Mouse (Mus musculus) liver, embryonic 12.5 days (tissue): ENCODE data around the gene Ptprcap. TPM values are rescaled to one million over a fixed set of nuclear protein-coding genes. Genes with fewer than 3 reads are reported as not detected.

Experiments
- ATAC-seq: fragments of 200-750 bp; cut with Nextera tagmentation; 2 replicates; pipeline ENCODE4 v1.8.0; 2017; ENCODE audit warnings: moderate number of reproducible peaks, mild to moderate bottlenecking, moderate library complexity
- H3K27ac ChIP-seq: fragments of 300-500 bp; sonication (generic); 2 replicates; pipeline ENCODE4 v1.5.1; 2016; ENCODE audit warnings: mild to moderate bottlenecking
- H3K27me3 ChIP-seq: fragments of 300-500 bp; sonication (generic); replicated peaks from 2 replicates; pipeline ENCODE4 v1.6.1; 2016; ENCODE audit warnings: mild to moderate bottlenecking, moderate library complexity
- H3K36me3 ChIP-seq: fragments of 300-500 bp; sonication (generic); 2 replicates; pipeline ENCODE4 v1.6.1; 2016; ENCODE audit warnings: mild to moderate bottlenecking, moderate library complexity
- H3K4me1 ChIP-seq: fragments of 300-500 bp; sonication (generic); 2 replicates; pipeline ENCODE4 v1.6.1; 2016
- H3K4me2 ChIP-seq: fragments of 300-500 bp; sonication (generic); 2 replicates; pipeline ENCODE4 v1.6.1; 2016; ENCODE audit warnings: mild to moderate bottlenecking, moderate library complexity
- H3K4me3 ChIP-seq: fragments of 300-500 bp; sonication (generic); 2 replicates; pipeline ENCODE4 v1.5.1; 2016; ENCODE audit warnings: mild to moderate bottlenecking, moderate library complexity
- H3K9ac ChIP-seq: fragments of 300-500 bp; sonication (generic); 2 replicates; pipeline ENCODE4 v1.6.1; 2016; ENCODE audit warnings: mild to moderate bottlenecking, moderate library complexity
- H3K9me3 ChIP-seq: fragments of 300-500 bp; sonication (generic); replicated peaks from 2 replicates; pipeline ENCODE4 v1.6.1; 2016; ENCODE audit warnings: mild to moderate bottlenecking, moderate library complexity
- WGBS: fragments of 180-500 bp; shearing (Covaris S2); methylation state at CpG from one replicate; pipeline ENCODE4 v1.1.7; 2016; ENCODE audit not compliant: insufficient replicate concordance; 5-methylcytosine and 5-hydroxymethylcytosine counted together
- polyA plus RNA-seq: library from polyadenylated mRNA; unstranded; fragments of >200 nt; fragmentation: Nextera tagmentation; extraction: Ambion mirVana; gene quantifications from 2 replicates; pipeline ENCODE4 v1.2.1, GENCODE M21; 2016

The Ptprcap gene
- polyA plus RNA-seq, 1 experiment from 2014 or later: 26.2 TPM

- H3K27ac ChIP-seq: no peak within 1 kb of the TSS
- H3K4me1 ChIP-seq: peaks cover 11% of the 10 kb centered on the region
- H3K4me3 ChIP-seq: no peak within 1 kb of the TSS
- peaks cover 34% of the 10 kb centered on the region for H3K27me3 ChIP-seq
- no peak for ATAC-seq
- no peaks in the 10 kb centered on the region for H3K9me3 ChIP-seq
- no peak within 1 kb of the TSS for H3K4me2 ChIP-seq
- H3K9ac ChIP-seq: no peak within 1 kb of the TSS
- WGBS: 64% methylated on average over 7 of the region's 7 CpGs
- H3K36me3 ChIP-seq: no peaks in the 10 kb centered on the region
Observed at GRCm38 (mm10) chr19:4143759-4144268, 9.6 kb upstream of the Ptprcap start, which contains the start of gene Cabp4. TSS of gene Cabp4 (minus strand) at chr19:4144033.

GRCm38 (mm10) chr19:4144550-4145498 lies 8.6 kb upstream of the Ptprcap start:
- Histone ChIP-seq H3K9me3 (no peaks in the 10 kb centered on the region), H3K4me3 (no peak overlapping the region), H3K4me1 (peaks cover 21% of the 10 kb centered on the region), H3K36me3 (peaks cover 1% of the 10 kb centered on the region; the same call in 1 of the 2 replicates), H3K9ac (no peak overlapping the region), H3K27me3 (peaks cover 28% of the 10 kb centered on the region), H3K4me2 (no peak overlapping the region), H3K27ac (no peak overlapping the region)
- ATAC-seq: no peak
- 66% methylated on average over 16 of the region's 16 CpGs for WGBS

- WGBS: 75% methylated on average over 5 of the region's 5 CpGs
- no peak overlapping the region for H3K27ac ChIP-seq
- no peak overlapping the region for H3K4me2 ChIP-seq
- no peak overlapping the region for H3K4me3 ChIP-seq
- no peaks in the 10 kb centered on the region for H3K9me3 ChIP-seq
- H3K27me3 ChIP-seq: peaks cover 17% of the 10 kb centered on the region; the same call in 1 of the 2 replicates
- no peak for ATAC-seq
- peaks cover 25% of the 10 kb centered on the region for H3K4me1 ChIP-seq
- peaks cover 12% of the 10 kb centered on the region for H3K36me3 ChIP-seq
- no peak overlapping the region for H3K9ac ChIP-seq
Observed at GRCm38 (mm10) chr19:4145936-4146335, 7.5 kb upstream of the Ptprcap start.

GRCm38 (mm10) chr19:4146366-4147021 lies 6.9 kb upstream of the Ptprcap start:
- peaks cover 18% of the 10 kb centered on the region for H3K36me3 ChIP-seq
- ATAC-seq: no peak
- peaks cover 14% of the 10 kb centered on the region; the same call in 1 of the 2 replicates for H3K27me3 ChIP-seq
- H3K4me1 ChIP-seq: peaks cover 28% of the 10 kb centered on the region
- no peak overlapping the region for H3K27ac ChIP-seq
- no peaks in the 10 kb centered on the region for H3K9me3 ChIP-seq
- no peak overlapping the region for H3K4me2 ChIP-seq
- no peak overlapping the region for H3K9ac ChIP-seq
- WGBS: 61% methylated on average over 12 of the region's 12 CpGs
- H3K4me3 ChIP-seq: no peak overlapping the region

GRCm38 (mm10) chr19:4147022-4147405 lies 6.4 kb upstream of the Ptprcap start:
- Histone ChIP-seq H3K27ac (no peak overlapping the region), H3K9me3 (no peaks in the 10 kb centered on the region), H3K4me2 (no peak overlapping the region), H3K4me1 (peaks cover 32% of the 10 kb centered on the region), H3K4me3 (no peak overlapping the region), H3K27me3 (peaks cover 14% of the 10 kb centered on the region; the same call in 1 of the 2 replicates), H3K9ac (no peak overlapping the region), H3K36me3 (peaks cover 23% of the 10 kb centered on the region)
- ATAC-seq: no peak
- 62% methylated on average over 3 of the region's 3 CpGs for WGBS

GRCm38 (mm10) chr19:4147782-4148490 lies 5.5 kb upstream of the Ptprcap start:
- peak; percentile 17; the same call in 1 of the 2 replicates for ATAC-seq
- Histone ChIP-seq H3K4me3 (peak overlapping the region; percentile 83), H3K9me3 (no peaks in the 10 kb centered on the region), H3K27ac (peak overlapping the region; percentile 85), H3K4me1 (peaks cover 32% of the 10 kb centered on the region), H3K27me3 (peaks cover 10% of the 10 kb centered on the region; the same call in 1 of the 2 replicates), H3K4me2 (peak overlapping the region; percentile 86), H3K36me3 (peaks cover 32% of the 10 kb centered on the region), H3K9ac (peak overlapping the region; percentile 88)
- WGBS: 40% methylated on average over 9 of the region's 9 CpGs

- peaks cover 34% of the 10 kb centered on the region for H3K4me1 ChIP-seq
- peak within 1 kb of the TSS; percentile 86 for H3K4me2 ChIP-seq
- WGBS: under 1% methylated on average over 30 of the region's 33 CpGs
- peaks cover 36% of the 10 kb centered on the region for H3K36me3 ChIP-seq
- ATAC-seq: peak; percentile 91
- H3K27me3 ChIP-seq: peaks cover 5% of the 10 kb centered on the region; the same call in 1 of the 2 replicates
- H3K9ac ChIP-seq: peak within 1 kb of the TSS; percentile 88
- H3K9me3 ChIP-seq: no peaks in the 10 kb centered on the region
- peak within 1 kb of the TSS; percentile 85 for H3K27ac ChIP-seq
- peak within 1 kb of the TSS; percentile 83 for H3K4me3 ChIP-seq
Observed at GRCm38 (mm10) chr19:4148491-4148806, 5.0 kb upstream of the Ptprcap start, which contains the start of gene Coro1b. TSS of gene Coro1b (plus strand) at chr19:4148619.

GRCm38 (mm10) chr19:4148819-4149218 lies 4.6 kb upstream of the Ptprcap start:
- peaks cover 38% of the 10 kb centered on the region for H3K4me1 ChIP-seq
- H3K27ac ChIP-seq: peak overlapping the region; percentile 85
- H3K4me2 ChIP-seq: peak overlapping the region; percentile 86
- peaks cover 40% of the 10 kb centered on the region for H3K36me3 ChIP-seq
- ATAC-seq: peak; percentile 36
- WGBS: 3% methylated on average over 8 of the region's 8 CpGs
- peaks cover 1% of the 10 kb centered on the region; the same call in 1 of the 2 replicates for H3K27me3 ChIP-seq
- H3K9ac ChIP-seq: peak overlapping the region; percentile 88
- peak overlapping the region; percentile 83 for H3K4me3 ChIP-seq
- no peaks in the 10 kb centered on the region for H3K9me3 ChIP-seq

- peaks cover 42% of the 10 kb centered on the region for H3K36me3 ChIP-seq
- peak overlapping the region; percentile 83 for H3K4me3 ChIP-seq
- peak overlapping the region; percentile 88 for H3K9ac ChIP-seq
- peaks cover 42% of the 10 kb centered on the region for H3K4me1 ChIP-seq
- peak overlapping the region; percentile 85 for H3K27ac ChIP-seq
- no peaks in the 10 kb centered on the region for H3K9me3 ChIP-seq
- no peak for ATAC-seq
- peak overlapping the region; percentile 86 for H3K4me2 ChIP-seq
- H3K27me3 ChIP-seq: no peaks in the 10 kb centered on the region
- WGBS: 70% methylated on average over 11 of the region's 11 CpGs
Observed at GRCm38 (mm10) chr19:4149283-4149682, 4.1 kb upstream of the Ptprcap start.

GRCm38 (mm10) chr19:4149764-4150461 lies 3.5 kb upstream of the Ptprcap start:
- H3K4me3 ChIP-seq: peak overlapping the region; percentile 83
- peak overlapping the region; percentile 88; the same call in 1 of the 2 replicates for H3K9ac ChIP-seq
- H3K4me1 ChIP-seq: peaks cover 48% of the 10 kb centered on the region
- no peaks in the 10 kb centered on the region for H3K27me3 ChIP-seq
- no peak for ATAC-seq
- H3K9me3 ChIP-seq: no peaks in the 10 kb centered on the region
- H3K4me2 ChIP-seq: peak overlapping the region; percentile 86
- WGBS: 87% methylated on average over 17 of the region's 17 CpGs
- H3K27ac ChIP-seq: no peak overlapping the region
- H3K36me3 ChIP-seq: peaks cover 42% of the 10 kb centered on the region
